In the genomic region with DNA sequence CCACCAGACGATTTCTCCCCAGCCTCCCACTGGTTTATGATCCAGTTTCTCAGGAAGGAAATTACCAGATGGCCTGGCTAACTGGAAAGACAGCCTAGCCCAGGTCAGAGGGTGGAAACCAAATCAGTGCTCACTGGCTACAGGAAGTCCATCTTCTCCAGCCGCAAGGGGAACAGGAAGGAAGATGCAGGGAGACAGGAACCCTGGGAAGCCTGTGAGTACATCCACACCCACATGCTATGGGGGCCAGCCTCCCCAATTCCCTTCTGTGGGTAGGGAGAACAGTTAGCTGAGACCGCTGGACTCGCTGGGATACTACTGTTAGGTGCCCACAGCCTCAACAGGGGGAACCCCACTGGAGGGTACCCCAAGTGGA, we compare ENCODE assay signal across 8 mouse cellular contexts. TPM values are rescaled to one million over a fixed set of nuclear protein-coding genes. Genes with fewer than 3 reads are reported as not detected.
A peak's percentile ranks its signal among the peaks of the same experiment; 100 is the strongest.
DNase-seq lines count a peak whose midpoint lies in the region; ATAC-seq lines count a peak whose summit lies in the region.

No protein-coding gene starts in this region.

- peaks cover 96% of the 10 kb centered on the region for H3K36me3 ChIP-seq in erythroblast, embryonic 14.5 days (ENCODE audit: control insufficient read depth)
- H3K36me3 ChIP-seq in forebrain, embryonic 15.5 days: no peaks in the 10 kb centered on the region

- ATAC-seq in erythroblast, adult 5-6 weeks (replicated peaks; ENCODE audit: low FRiP score, poor library complexity, severe bottlenecking): no peak
- no peak for ATAC-seq in forebrain, embryonic 15.5 days (replicated peaks)

- 80% methylated on average over 4 of the region's 4 CpGs for WGBS in forebrain, embryonic 15.5 days

- H3K9ac ChIP-seq in forebrain, embryonic 15.5 days (replicated peaks): no peak overlapping the region

- peak; percentile 60 for DNase-seq in kidney, adult 9 months
- DNase-seq in lung, postnatal 4 days: peak; percentile 53 to 58
- no peak for DNase-seq in frontal cortex, postnatal 14 days (ENCODE audit: low spot score in 2 of 2)
- DNase-seq in cerebellum, adult 11-12 months: no peak
- DNase-seq in cerebellum, adult 8-10 months: no peak

- no peak overlapping the region for H3K4me2 ChIP-seq in forebrain, embryonic 15.5 days (replicated peaks)

- peaks cover 96% of the 10 kb centered on the region for H3K4me1 ChIP-seq in erythroblast, embryonic 14.5 days (ENCODE audit: control insufficient read depth)
- H3K4me1 ChIP-seq in forebrain, embryonic 15.5 days: peaks cover 20% of the 10 kb centered on the region

- peak overlapping the region; percentile 19; the same call in 1 of the 2 replicates for H3K27ac ChIP-seq in forebrain, embryonic 15.5 days (replicated peaks)

- no peaks in the 10 kb centered on the region for H3K9me3 ChIP-seq in erythroblast, embryonic 14.5 days (ENCODE audit: control insufficient read depth, low read length)
- H3K9me3 ChIP-seq in forebrain, embryonic 15.5 days: no peaks in the 10 kb centered on the region

- no peaks in the 10 kb centered on the region; the same call in 1 of the 2 replicates for H3K27me3 ChIP-seq in erythroblast, embryonic 14.5 days (ENCODE audit: control insufficient read depth)
- no peaks in the 10 kb centered on the region for H3K27me3 ChIP-seq in forebrain, embryonic 15.5 days

- peak overlapping the region; percentile 78 for H3K4me3 ChIP-seq in erythroblast, embryonic 14.5 days (replicated peaks)
- no peak overlapping the region for H3K4me3 ChIP-seq in forebrain, embryonic 15.5 days

RNA-seq across cellular contexts. Expression of gene Gpr146, which starts 10.7 kb away (rescaled TPM):
- 8.1 and 9.7 TPM in 2 replicates for polyA plus RNA-seq in erythroblast, embryonic 14.5 days (2012)
- 27.3 and 37.2 TPM in 2 replicates for total RNA-seq in erythroblast, adult 5-6 weeks (2015; ENCODE audit: low replicate concordance)
- total RNA-seq in erythroblast, adult 5-6 weeks (2017; ENCODE audit: low replicate concordance): 49.4 and 58.3 TPM in 2 replicates
- 1.3 and 1.5 TPM in 2 replicates for polyA plus RNA-seq in forebrain, embryonic 15.5 days (2015; fragmentation: Nextera tagmentation; extraction: Ambion mirVana)

RNA-seq across cellular contexts. Expression of gene C130050O18Rik, which starts 16.9 kb away (rescaled TPM):
- not detected in 2 replicates for polyA plus RNA-seq in erythroblast, embryonic 14.5 days (2012)
- 1.9 and 2.1 TPM in 2 replicates for total RNA-seq in erythroblast, adult 5-6 weeks (2015; ENCODE audit: low replicate concordance)
- total RNA-seq in erythroblast, adult 5-6 weeks (2017; ENCODE audit: low replicate concordance): 2.9 and 4.3 TPM in 2 replicates
- polyA plus RNA-seq in forebrain, embryonic 15.5 days (2015; fragmentation: Nextera tagmentation; extraction: Ambion mirVana): 0.13 and 0.20 TPM in 2 replicates

RNA-seq across cellular contexts. Expression of gene Gper1, which starts 34.8 kb away (rescaled TPM):
- not detected in 2 replicates for polyA plus RNA-seq in erythroblast, embryonic 14.5 days (2012)
- not detected in 2 replicates for total RNA-seq in erythroblast, adult 5-6 weeks (2015; ENCODE audit: low replicate concordance)
- not detected in 2 replicates for total RNA-seq in erythroblast, adult 5-6 weeks (2017; ENCODE audit: low replicate concordance)
- polyA plus RNA-seq in forebrain, embryonic 15.5 days (2015; fragmentation: Nextera tagmentation; extraction: Ambion mirVana): 7.3 and 8.2 TPM in 2 replicates

RNA-seq across cellular contexts. Expression of gene Cyp2w1, which starts 35.8 kb away (rescaled TPM):
- 0.02 and 0.06 TPM in 2 replicates for polyA plus RNA-seq in erythroblast, embryonic 14.5 days (2012)
- not detected in 2 replicates for total RNA-seq in erythroblast, adult 5-6 weeks (2015; ENCODE audit: low replicate concordance)
- not detected in 2 replicates for total RNA-seq in erythroblast, adult 5-6 weeks (2017; ENCODE audit: low replicate concordance)
- not detected in 2 replicates for polyA plus RNA-seq in forebrain, embryonic 15.5 days (2015; fragmentation: Nextera tagmentation; extraction: Ambion mirVana)

RNA-seq across cellular contexts. Expression of gene Cox19, which starts 37.0 kb away (rescaled TPM):
- 5.5 and 10.5 TPM in 2 replicates for polyA plus RNA-seq in erythroblast, embryonic 14.5 days (2012)
- 4.2 and 6.5 TPM in 2 replicates for total RNA-seq in erythroblast, adult 5-6 weeks (2015; ENCODE audit: low replicate concordance)
- 7.7 and 8.8 TPM in 2 replicates for total RNA-seq in erythroblast, adult 5-6 weeks (2017; ENCODE audit: low replicate concordance)
- 104 and 113 TPM in 2 replicates for polyA plus RNA-seq in forebrain, embryonic 15.5 days (2015; fragmentation: Nextera tagmentation; extraction: Ambion mirVana)

Comparison
In these comparisons a context has a peak if more than half of its experiments do, and no peak if none do; other contexts are left out.
1. DNase-seq: peak in kidney, adult 9 months (single experiment) and lung, postnatal 4 days (2 of 2); none in frontal cortex, postnatal 14 days (0 of 2), cerebellum, adult 11-12 months (single experiment) and cerebellum, adult 8-10 months (single experiment).